Comparison of ENCODE assay signal across 21 mouse cellular contexts in genomic region chr9:58703766-58704165, GRCm38 (mm10). TPM values are rescaled to one million over a fixed set of nuclear protein-coding genes. Genes with fewer than 3 reads are reported as not detected.
DNase-seq lines count a peak whose midpoint lies in the region; ATAC-seq lines count a peak whose summit lies in the region.
"Had no signal": no experiment of that assay in that cellular context is flagged by ENCODE, and none has a peak within 500 bp of the region (broad histone marks: within the 10 kb centered on the region; RNA-seq: fewer than 3 reads in every experiment).

No protein-coding gene starts in this region.

- H3K4me3 ChIP-seq in heart, embryonic 10.5 days, result no peak overlapping the region
- no peak overlapping the region for H3K4me3 ChIP-seq in midbrain, embryonic 11.5 days (ENCODE audit: low read depth, low read length)
- H3K4me3 ChIP-seq in midbrain, embryonic 14.5 days (replicated peaks; ENCODE audit: low read depth, low read length), result no peak overlapping the region

- no peaks in the 10 kb centered on the region for H3K27me3 ChIP-seq in heart, embryonic 10.5 days (ENCODE audit: insufficient read depth, poor library complexity, severe bottlenecking)
- H3K27me3 ChIP-seq in midbrain, embryonic 11.5 days (ENCODE audit: control insufficient read depth, insufficient read depth, low read length), result no peaks in the 10 kb centered on the region
- no peaks in the 10 kb centered on the region for H3K27me3 ChIP-seq in midbrain, embryonic 14.5 days (ENCODE audit: control insufficient read depth, insufficient read depth, low read length)
- H3K27me3 ChIP-seq: CH12.LX, Patski had no signal

- no peaks in the 10 kb centered on the region for H3K9me3 ChIP-seq in heart, embryonic 10.5 days
- no peaks in the 10 kb centered on the region for H3K9me3 ChIP-seq in midbrain, embryonic 11.5 days (ENCODE audit: control insufficient read depth, low read length)
- no peaks in the 10 kb centered on the region for H3K9me3 ChIP-seq in midbrain, embryonic 14.5 days (ENCODE audit: control insufficient read depth, low read length)
- H3K9me3 ChIP-seq: G1E had no signal

- H3K4me1 ChIP-seq in heart, embryonic 10.5 days, result peaks cover 3% of the 10 kb centered on the region; the same call in 1 of the 2 replicates
- H3K4me1 ChIP-seq in midbrain, embryonic 11.5 days (ENCODE audit: control insufficient read depth, insufficient read depth, low read length), result no peaks in the 10 kb centered on the region
- H3K4me1 ChIP-seq in midbrain, embryonic 14.5 days (ENCODE audit: control insufficient read depth, insufficient read depth, low read length), result no peaks in the 10 kb centered on the region

- intact Hi-C loops in heart, postnatal 36 days (cut with DNase I), result no loop called here

- no peak overlapping the region for H3K9ac ChIP-seq in midbrain, embryonic 11.5 days (ENCODE audit: low read length)
- no peak overlapping the region for H3K9ac ChIP-seq in midbrain, embryonic 14.5 days (replicated peaks; ENCODE audit: low read length)

- no peak for ATAC-seq in midbrain, embryonic 11.5 days (ENCODE audit: low FRiP score)
- no peak for ATAC-seq in midbrain, embryonic 14.5 days (ENCODE audit: low FRiP score, low TSS enrichment)
- ATAC-seq: activated CD4-positive, CD25-positive, alpha-beta regulatory T cell, adult 4 months; CD4-positive, CD25-positive, alpha-beta regulatory T cell, adult 4 months; Patski had no signal

- H3K4me2 ChIP-seq in midbrain, embryonic 11.5 days, result no peak overlapping the region
- H3K4me2 ChIP-seq in midbrain, embryonic 14.5 days (ENCODE audit: low read length), result no peak overlapping the region

- WGBS in heart, embryonic 10.5 days, result 89% methylated on average over 7 of the region's 7 CpGs
- 80% methylated on average over 7 of the region's 7 CpGs for WGBS in midbrain, embryonic 11.5 days
- WGBS in midbrain, embryonic 14.5 days, result 80% methylated on average over 7 of the region's 7 CpGs

- H3K36me3 ChIP-seq in heart, embryonic 10.5 days, result no peaks in the 10 kb centered on the region
- no peaks in the 10 kb centered on the region for H3K36me3 ChIP-seq in midbrain, embryonic 11.5 days (ENCODE audit: control insufficient read depth, insufficient read depth, low read length)
- no peaks in the 10 kb centered on the region for H3K36me3 ChIP-seq in midbrain, embryonic 14.5 days (ENCODE audit: control insufficient read depth, insufficient read depth, low read length)
- H3K36me3 ChIP-seq: G1E had no signal

- no peak overlapping the region for H3K27ac ChIP-seq in heart, embryonic 10.5 days
- H3K27ac ChIP-seq in midbrain, embryonic 11.5 days (ENCODE audit: low read depth, low read length), result no peak overlapping the region
- H3K27ac ChIP-seq in midbrain, embryonic 14.5 days (replicated peaks; ENCODE audit: low read depth, low read length), result no peak overlapping the region

- peak; percentile 19 for DNase-seq in heart, adult 11 months
- no peak for DNase-seq in heart, postnatal 36 days
- DNase-seq in heart, embryonic 10.5 days (ENCODE audit: low spot score), result peak; percentile 62
- no peak for DNase-seq in heart, adult 18-20 months
- DNase-seq in midbrain, embryonic 11.5 days (ENCODE audit: low spot score, missing footprints), result peak; percentile 65
- DNase-seq in midbrain, embryonic 14.5 days, result no peak
- DNase-seq: adrenal gland, adult 2 months; adrenal gland, adult 8-10 months; adrenal gland, postnatal 10 days; adrenal gland, postnatal 14 days; adrenal gland, postnatal 25 days; adrenal gland, postnatal 36 days; B cell, adult 2 months; cerebellum, adult 11 months; cerebellum, adult 11-12 months; cerebellum, adult 18-20 months had no signal

RNA-seq across cellular contexts. Expression of gene Rec114, which starts 40.0 kb away (rescaled TPM):
- 1 to 10 TPM; 1.7 to 3.3 TPM for total RNA-seq in heart, postnatal 36 days (2021)
- polyA plus RNA-seq in heart, embryonic 10.5 days (2016; fragmentation: Nextera tagmentation; extraction: Ambion mirVana), result 11.6 and 16.5 TPM in 2 replicates
- 1 to 10 TPM; 2.3 to 2.7 TPM for total RNA-seq in heart, adult 18-20 months (2021)
- 1.0 and 2.7 TPM in 2 replicates for polyA plus RNA-seq in midbrain, embryonic 11.5 days (2014; fragmentation: Nextera tagmentation; extraction: Ambion mirVana)
- 1.1 and 1.7 TPM in 2 replicates for polyA plus RNA-seq in midbrain, embryonic 14.5 days (2014; fragmentation: Nextera tagmentation; extraction: Ambion mirVana)
- total RNA-seq: adrenal gland, postnatal 25 days; CH12.LX had no signal
- polyA plus RNA-seq: activated CD4-positive, CD25-positive, alpha-beta regulatory T cell, adult 4 months; G1E had no signal

Comparison
In these comparisons a context has a peak if more than half of its experiments do, and no peak if none do; other contexts are left out.
1. DNase-seq: peak in heart, adult 11 months (single experiment), heart, embryonic 10.5 days (single experiment) and midbrain, embryonic 11.5 days (single experiment); none in heart, postnatal 36 days (0 of 2), heart, adult 18-20 months (0 of 2) and midbrain, embryonic 14.5 days (single experiment).